Mouse (Mus musculus): ENCODE measurements at regions not wholly inside any gene's neighbourhood (a gene's known extent, or its start where the extent isn't known, plus 50 kb on each side); places are given as distances from the start of the nearest gene placed in this dataset.

- DNase-seq (ENCODE audit: extremely low spot score in 1 of 2, low spot score in 1 of 2): no peak
Measured at GRCm38 (mm10) chr9:113496176-113496732, 211.8 kb downstream of the Pdcd6ip start.

GRCm38 (mm10) chr9:113488651-113489050, 219.4 kb downstream of the Pdcd6ip start:
- DNase-seq (ENCODE audit: extremely low spot score in 1 of 2, low spot score in 1 of 2): peak; percentile 89 to 90

- no peak for DNase-seq (ENCODE audit: extremely low spot score in 1 of 2, low spot score in 1 of 2)
Measured at GRCm38 (mm10) chr9:113486494-113487081, 221.5 kb downstream of the Pdcd6ip start.

GRCm38 (mm10) chr9:113479897-113480296, 228.2 kb downstream of the Pdcd6ip start:
- DNase-seq (ENCODE audit: extremely low spot score in 1 of 2, low spot score in 1 of 2): no peak

GRCm38 (mm10) chr9:113478761-113479265, 229.2 kb downstream of the Pdcd6ip start:
- no peak for DNase-seq (ENCODE audit: extremely low spot score in 1 of 2, low spot score in 1 of 2)

GRCm38 (mm10) chr9:113471781-113472180, 236.3 kb downstream of the Pdcd6ip start:
- DNase-seq (ENCODE audit: extremely low spot score in 1 of 2, low spot score in 1 of 2): peak; percentile 92 to 93

- DNase-seq (ENCODE audit: extremely low spot score in 1 of 2, low spot score in 1 of 2): no peak
Measured at GRCm38 (mm10) chr9:113462888-113463287, 245.2 kb downstream of the Pdcd6ip start.

GRCm38 (mm10) chr9:113462267-113462887, 245.7 kb downstream of the Pdcd6ip start:
- no peak for DNase-seq (ENCODE audit: extremely low spot score in 1 of 2, low spot score in 1 of 2)

- no peak for DNase-seq (ENCODE audit: extremely low spot score in 1 of 2, low spot score in 1 of 2)
Measured at GRCm38 (mm10) chr9:113459885-113460284, 248.2 kb downstream of the Pdcd6ip start.

- no peak for DNase-seq (ENCODE audit: extremely low spot score in 1 of 2, low spot score in 1 of 2)
Measured at GRCm38 (mm10) chr9:113459221-113459620, 248.8 kb downstream of the Pdcd6ip start.

GRCm38 (mm10) chr9:113458741-113459154, 249.3 kb downstream of the Pdcd6ip start:
- DNase-seq (ENCODE audit: extremely low spot score in 1 of 2, low spot score in 1 of 2): no peak

GRCm38 (mm10) chr9:113457169-113457850, 250.7 kb downstream of the Pdcd6ip start:
- no peak for DNase-seq (ENCODE audit: extremely low spot score in 1 of 2, low spot score in 1 of 2)

- no peak for DNase-seq (ENCODE audit: extremely low spot score in 1 of 2, low spot score in 1 of 2)
Measured at GRCm38 (mm10) chr9:113455577-113455976, 252.5 kb downstream of the Pdcd6ip start.

- DNase-seq (ENCODE audit: extremely low spot score in 1 of 2, low spot score in 1 of 2): no peak
Measured at GRCm38 (mm10) chr9:113453231-113453630, 254.8 kb downstream of the Pdcd6ip start.

GRCm38 (mm10) chr9:113441770-113442411, 266.2 kb downstream of the Pdcd6ip start:
- DNase-seq (ENCODE audit: extremely low spot score in 1 of 2, low spot score in 1 of 2): peak; percentile 59 to 92

- DNase-seq (ENCODE audit: extremely low spot score in 1 of 2, low spot score in 1 of 2): no peak
Measured at GRCm38 (mm10) chr9:113438394-113438793, 269.7 kb downstream of the Pdcd6ip start.

- no peak for DNase-seq (ENCODE audit: extremely low spot score in 1 of 2, low spot score in 1 of 2)
Measured at GRCm38 (mm10) chr9:113435921-113436320, 272.1 kb downstream of the Pdcd6ip start.

- DNase-seq (ENCODE audit: extremely low spot score in 1 of 2, low spot score in 1 of 2): no peak
Measured at GRCm38 (mm10) chr9:113433424-113433823, 274.6 kb downstream of the Pdcd6ip start.

- peak in 1 of 2 experiments; percentile 47 for DNase-seq (ENCODE audit: extremely low spot score in 1 of 2, low spot score in 1 of 2)
Measured at GRCm38 (mm10) chr9:113432601-113433179, 275.4 kb downstream of the Pdcd6ip start.

- no peak for DNase-seq (ENCODE audit: extremely low spot score in 1 of 2, low spot score in 1 of 2)
Measured at GRCm38 (mm10) chr9:113430411-113430810, 277.6 kb downstream of the Pdcd6ip start.
